Comparison of ENCODE assay signal across 8 mouse cellular contexts in the genomic region with DNA sequence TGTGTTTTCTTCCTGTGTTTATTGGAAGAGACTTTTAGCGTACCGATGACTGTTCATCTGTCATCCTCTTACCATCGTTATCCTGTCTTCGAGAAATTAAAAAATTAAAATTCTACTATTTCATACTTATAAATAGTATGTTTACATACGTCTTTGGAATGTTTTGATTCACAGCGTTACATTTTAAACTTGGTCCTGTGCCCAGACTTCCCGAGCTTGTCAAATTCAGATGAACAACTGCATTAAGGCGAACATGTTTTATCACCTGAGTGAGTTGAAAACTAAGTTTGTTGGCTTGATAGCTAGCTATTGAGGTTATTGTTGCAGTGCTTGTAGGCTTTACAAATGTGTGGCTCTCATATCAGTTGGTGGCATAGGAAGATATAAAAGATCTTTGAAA. TPM values are rescaled to one million over a fixed set of nuclear protein-coding genes. Genes with fewer than 3 reads are reported as not detected.
A peak's percentile ranks its signal among the peaks of the same experiment; 100 is the strongest.
DNase-seq lines count a peak whose midpoint lies in the region; ATAC-seq and TF ChIP-seq lines count a peak whose summit lies in the region.

No protein-coding gene starts in this region.

- H3K4me3 ChIP-seq in heart, embryonic 11.5 days (ENCODE audit: low read depth, low read length), result peak overlapping the region; percentile 86
- peak overlapping the region; percentile 77 for H3K4me3 ChIP-seq in ES-Bruce4 (ENCODE audit: low read depth, low read length)
- peak overlapping the region; percentile 77 for H3K4me3 ChIP-seq in forebrain, embryonic 14.5 days (ENCODE audit: low read depth, low read length)
- H3K4me3 ChIP-seq in liver, embryonic 16.5 days (ENCODE audit: low read depth, low read length), result peak overlapping the region; percentile 75

- peak overlapping the region; percentile 89 for H3K9ac ChIP-seq in heart, embryonic 11.5 days (ENCODE audit: low read depth, low read length)
- H3K9ac ChIP-seq in ES-Bruce4 (ENCODE audit: low read depth, poor library complexity, severe bottlenecking), result peak overlapping the region; percentile 31
- H3K9ac ChIP-seq in forebrain, embryonic 14.5 days (ENCODE audit: low read length), result peak overlapping the region; percentile 78
- H3K9ac ChIP-seq in liver, embryonic 16.5 days (ENCODE audit: low read depth, low read length), result peak overlapping the region; percentile 70

- WGBS in heart, embryonic 11.5 days (ENCODE audit: insufficient replicate concordance), result 41% methylated on average over 8 of the region's 8 CpGs
- 35% methylated on average over 8 of the region's 8 CpGs for WGBS in forebrain, embryonic 14.5 days
- WGBS in liver, embryonic 16.5 days (ENCODE audit: insufficient replicate concordance), result 30% methylated on average over 8 of the region's 8 CpGs

- no peak for TF ChIP-seq EP300 in ES-Bruce4 (IDR thresholded peaks at IDR 0.05; ENCODE audit: insufficient read depth, low read depth, low read length)

- ATAC-seq in heart, embryonic 11.5 days (replicated peaks; ENCODE audit: insufficient number of reproducible peaks, low FRiP score, low TSS enrichment), result no peak
- no peak for ATAC-seq in forebrain, embryonic 14.5 days
- no peak for ATAC-seq in liver, embryonic 16.5 days (ENCODE audit: low read depth)

- no peak overlapping the region for H3K27ac ChIP-seq in heart, embryonic 11.5 days (ENCODE audit: low read depth, low read length)
- no peak overlapping the region for H3K27ac ChIP-seq in ES-Bruce4 (ENCODE audit: insufficient read depth, low read length)
- no peak overlapping the region for H3K27ac ChIP-seq in forebrain, embryonic 14.5 days (ENCODE audit: low read depth, low read length)
- peak overlapping the region; percentile 52 for H3K27ac ChIP-seq in liver, embryonic 16.5 days (ENCODE audit: low read length)

- peak overlapping the region; percentile 79 for H3K4me2 ChIP-seq in heart, embryonic 11.5 days
- peak overlapping the region; percentile 67 for H3K4me2 ChIP-seq in forebrain, embryonic 14.5 days (ENCODE audit: low read length)
- H3K4me2 ChIP-seq in liver, embryonic 16.5 days (ENCODE audit: low read depth, low read length), result peak overlapping the region; percentile 65

- no peaks in the 10 kb centered on the region for H3K4me1 ChIP-seq in heart, embryonic 11.5 days (ENCODE audit: control insufficient read depth, insufficient read depth, low read length)
- no peaks in the 10 kb centered on the region for H3K4me1 ChIP-seq in ES-Bruce4 (ENCODE audit: control insufficient read depth, insufficient read depth, low read length)
- H3K4me1 ChIP-seq in forebrain, embryonic 14.5 days (ENCODE audit: control insufficient read depth, insufficient read depth, low read length), result no peaks in the 10 kb centered on the region
- H3K4me1 ChIP-seq in liver, embryonic 16.5 days (ENCODE audit: control insufficient read depth, low read depth, low read length), result peaks cover 6% of the 10 kb centered on the region

- no peak for TF ChIP-seq CTCF in ES-Bruce4 (IDR thresholded peaks at IDR 0.05; ENCODE audit: low read depth, low read length)

- H3K36me3 ChIP-seq in heart, embryonic 11.5 days (ENCODE audit: control insufficient read depth, insufficient read depth, low read length), result no peaks in the 10 kb centered on the region
- peaks cover 12% of the 10 kb centered on the region for H3K36me3 ChIP-seq in ES-Bruce4 (ENCODE audit: control insufficient read depth, insufficient read depth, low read length, poor library complexity, severe bottlenecking)
- H3K36me3 ChIP-seq in forebrain, embryonic 14.5 days (ENCODE audit: control insufficient read depth, insufficient read depth, low read length), result peaks cover 7% of the 10 kb centered on the region; the same call in 1 of the 2 replicates
- peaks cover 5% of the 10 kb centered on the region for H3K36me3 ChIP-seq in liver, embryonic 16.5 days (ENCODE audit: control insufficient read depth, insufficient read depth)

- DNase-seq in heart, postnatal 4 days, result no peak
- no peak for DNase-seq in forebrain, embryonic 14.5 days (ENCODE audit: low spot score)
- no peak for DNase-seq in urinary bladder, adult 18-20 months (ENCODE audit: low spot score in 2 of 2)
- no peak for DNase-seq in embryo, embryonic 9.5 days (ENCODE audit: extremely low spot score)
- no peak for DNase-seq in layer of hippocampus, adult 9-10 months (ENCODE audit: low spot score)

- no peaks in the 10 kb centered on the region for H3K9me3 ChIP-seq in heart, embryonic 11.5 days (replicated peaks; ENCODE audit: control insufficient read depth, low read length)
- peaks cover 17% of the 10 kb centered on the region for H3K9me3 ChIP-seq in ES-Bruce4 (replicated peaks; ENCODE audit: control insufficient read depth, insufficient read depth, low read length, poor library complexity, severe bottlenecking)
- no peaks in the 10 kb centered on the region for H3K9me3 ChIP-seq in forebrain, embryonic 14.5 days (replicated peaks; ENCODE audit: control insufficient read depth, low read length)
- no peaks in the 10 kb centered on the region for H3K9me3 ChIP-seq in liver, embryonic 16.5 days (replicated peaks; ENCODE audit: control insufficient read depth, low read length)

- H3K27me3 ChIP-seq in heart, embryonic 11.5 days (ENCODE audit: control insufficient read depth, insufficient read depth, low read length), result no peaks in the 10 kb centered on the region
- no peaks in the 10 kb centered on the region for H3K27me3 ChIP-seq in ES-Bruce4 (ENCODE audit: control insufficient read depth, insufficient read depth, low read length, poor library complexity, severe bottlenecking)
- no peaks in the 10 kb centered on the region for H3K27me3 ChIP-seq in forebrain, embryonic 14.5 days (replicated peaks; ENCODE audit: control insufficient read depth, insufficient read depth, low read length)
- no peaks in the 10 kb centered on the region for H3K27me3 ChIP-seq in liver, embryonic 16.5 days (ENCODE audit: control insufficient read depth, insufficient read depth, low read depth, low read length)

- no peak for TF ChIP-seq POLR2A in ES-Bruce4 (IDR thresholded peaks at IDR 0.05; ENCODE audit: insufficient read depth, low read length)

RNA-seq across cellular contexts. Expression of a gene that starts 0.7 kb away (rescaled TPM):
- polyA plus RNA-seq in heart, embryonic 11.5 days (2014; fragmentation: Nextera tagmentation; extraction: Ambion mirVana), result 25.8 and 28.0 TPM in 2 replicates
- 10 to 100 TPM; 44.2 to 44.7 TPM for total RNA-seq in heart, postnatal 4 days (2021)
- polyA plus RNA-seq in ES-Bruce4 (2011; ENCODE audit: insufficient read depth, insufficient read length, low read depth, missing spikeins), result 24.0 and 28.3 TPM in 2 replicates
- 14.6 and 18.8 TPM in 2 replicates for polyA plus RNA-seq in forebrain, embryonic 14.5 days (2014; fragmentation: Nextera tagmentation; extraction: Ambion mirVana)
- polyA plus RNA-seq in liver, embryonic 16.5 days (2015; fragmentation: Nextera tagmentation; extraction: Ambion mirVana), result 9.3 and 9.9 TPM in 2 replicates

RNA-seq across cellular contexts. Expression of a gene that starts 14.4 kb away (rescaled TPM):
- polyA plus RNA-seq in heart, embryonic 11.5 days (2014; fragmentation: Nextera tagmentation; extraction: Ambion mirVana), result not detected in 2 replicates
- not detected for total RNA-seq in heart, postnatal 4 days (2021)
- not detected in 2 replicates for polyA plus RNA-seq in ES-Bruce4 (2011; ENCODE audit: insufficient read depth, insufficient read length, low read depth, missing spikeins)
- 0.27 and 0.36 TPM in 2 replicates for polyA plus RNA-seq in forebrain, embryonic 14.5 days (2014; fragmentation: Nextera tagmentation; extraction: Ambion mirVana)
- polyA plus RNA-seq in liver, embryonic 16.5 days (2015; fragmentation: Nextera tagmentation; extraction: Ambion mirVana), result not detected in 2 replicates

Comparison
In these comparisons a context has a peak if more than half of its experiments do, and no peak if none do; other contexts are left out.
1. H3K9ac ChIP-seq: peak in every context shown above with its lines; median percentile 89 in heart, embryonic 11.5 days; 78 in forebrain, embryonic 14.5 days; 70 in liver, embryonic 16.5 days; 31 in ES-Bruce4.